Mouse (Mus musculus): Measurements from ENCODE around the gene Gnas.

GRCm38 (mm10) chr2:174285921-174286470 lies 1.9 kb downstream of the Gnas start:
- TF ChIP-seq USF1 (IDR thresholded peaks at IDR 0.05; ENCODE audit: low read depth) (no peak), CTCF (IDR thresholded peaks at IDR 0.05; ENCODE audit: control insufficient read depth, insufficient read depth, insufficient read length) (no peak), MYOG (IDR thresholded peaks at IDR 0.05; ENCODE audit: control insufficient read depth, extremely low read depth, insufficient read length) (no peak), CEBPB (IDR thresholded peaks at IDR 0.05; ENCODE audit: low read depth) (no peak), FOSL1 (IDR thresholded peaks at IDR 0.05; ENCODE audit: insufficient read depth, low read length, poor library complexity, severe bottlenecking) (no peak)
